ENCODE assay signal across 7 mouse cellular contexts in the genomic region with DNA sequence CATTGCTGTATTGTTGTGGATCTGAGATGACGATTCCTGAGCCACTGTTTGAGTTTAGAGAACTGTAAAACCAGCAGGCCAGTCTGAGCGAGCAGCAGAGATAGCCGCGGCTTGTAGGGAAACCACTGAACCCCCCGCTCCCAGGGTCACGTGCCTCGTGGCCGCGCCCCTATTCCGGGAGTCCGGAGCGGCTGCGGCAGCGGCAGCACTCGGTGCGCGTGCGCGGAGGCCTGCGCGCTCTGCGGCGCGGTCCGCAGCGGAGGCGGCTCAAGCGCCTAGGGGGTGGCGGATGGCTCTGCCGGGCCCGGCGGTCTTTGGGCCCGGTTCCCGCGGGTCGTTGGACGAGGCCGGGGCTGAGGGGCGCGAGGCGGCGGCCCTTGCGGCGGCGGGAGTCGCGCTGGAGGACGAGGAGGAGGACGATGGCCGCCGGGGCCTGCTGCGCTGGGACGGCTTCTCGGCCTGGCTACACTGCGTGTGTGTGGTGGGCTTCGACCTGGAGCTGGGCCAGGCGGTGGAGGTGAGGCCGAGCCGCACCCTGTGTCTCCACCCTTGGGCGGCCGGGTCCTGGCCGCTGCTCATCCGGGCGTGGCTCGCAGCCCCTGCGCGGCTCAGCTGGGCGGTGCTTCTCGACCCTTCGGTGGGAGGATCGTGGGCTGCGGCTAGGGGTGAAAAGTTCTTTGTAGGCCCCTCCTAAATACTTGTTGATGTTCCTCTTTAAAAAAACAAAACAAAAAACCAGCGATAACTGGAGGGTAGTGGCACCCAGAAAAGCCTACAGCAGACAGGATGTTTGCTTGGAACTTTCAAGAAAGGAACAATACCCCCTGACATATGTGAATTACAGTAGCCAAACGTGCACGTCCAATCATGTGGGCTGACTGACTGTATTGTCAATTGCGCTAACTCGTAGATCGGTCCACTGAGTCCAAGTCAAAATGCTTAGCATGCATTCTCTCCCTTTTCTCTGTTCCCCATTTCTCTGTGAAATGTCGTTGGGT. TPM values are rescaled to one million over a fixed set of nuclear protein-coding genes. Genes with fewer than 3 reads are reported as not detected.
DNase-seq lines count a peak whose midpoint lies in the region; ATAC-seq lines count a peak whose summit lies in the region.

No protein-coding gene starts in this region.

- H3K4me1 ChIP-seq in limb, embryonic 10.5 days, result peaks cover 12% of the 10 kb centered on the region
- peaks cover 17% of the 10 kb centered on the region for H3K4me1 ChIP-seq in midbrain, embryonic 13.5 days (replicated peaks)

- DNase-seq in adrenal gland, adult 8-10 months, result peak; percentile 85
- peak; percentile 84 for DNase-seq in embryo, embryonic 9.5 days (ENCODE audit: extremely low spot score)
- DNase-seq in kidney, adult 11 months, result peak; percentile 88
- peak; percentile 92 for DNase-seq in limb, embryonic 10.5 days (ENCODE audit: low spot score)
- peak; percentile 90 for DNase-seq in spleen, adult 12 weeks (ENCODE audit: low spot score)

- H3K27me3 ChIP-seq in limb, embryonic 10.5 days (ENCODE audit: low read depth, poor library complexity, severe bottlenecking), result no peaks in the 10 kb centered on the region
- no peaks in the 10 kb centered on the region for H3K27me3 ChIP-seq in midbrain, embryonic 13.5 days

- H3K4me3 ChIP-seq in limb, embryonic 10.5 days, result peak overlapping the region; percentile 85
- H3K4me3 ChIP-seq in midbrain, embryonic 13.5 days (replicated peaks), result peak overlapping the region; percentile 97

- peak overlapping the region; percentile 99 for H3K27ac ChIP-seq in limb, embryonic 10.5 days
- H3K27ac ChIP-seq in midbrain, embryonic 13.5 days, result peak overlapping the region; percentile 95

- peaks cover 13% of the 10 kb centered on the region for H3K36me3 ChIP-seq in limb, embryonic 10.5 days
- H3K36me3 ChIP-seq in midbrain, embryonic 13.5 days, result no peaks in the 10 kb centered on the region

- under 1% methylated on average over 79 of the region's 79 CpGs for WGBS in limb, embryonic 10.5 days
- under 1% methylated on average over 73 of the region's 79 CpGs for WGBS in midbrain, embryonic 13.5 days

- ATAC-seq in granulocyte monocyte progenitor cell, adult 5-6 weeks (replicated peaks; ENCODE audit: poor library complexity, severe bottlenecking), result peak; percentile 91
- ATAC-seq in midbrain, embryonic 13.5 days, result peak; percentile 97

- H3K9ac ChIP-seq in midbrain, embryonic 13.5 days (replicated peaks), result peak overlapping the region; percentile 100

- H3K9me3 ChIP-seq in limb, embryonic 10.5 days (replicated peaks), result no peaks in the 10 kb centered on the region
- no peaks in the 10 kb centered on the region for H3K9me3 ChIP-seq in midbrain, embryonic 13.5 days

- H3K4me2 ChIP-seq in midbrain, embryonic 13.5 days (replicated peaks), result peak overlapping the region; percentile 84

RNA-seq across cellular contexts. Expression of a gene that starts 6.0 kb away (rescaled TPM):
- total RNA-seq in adrenal gland, adult 8-10 months (2022), result 10 to 100 TPM; 31.6 to 44.2 (median 40.0) TPM
- total RNA-seq in granulocyte monocyte progenitor cell, adult 5-6 weeks (2014; fragmentation: Nextera tagmentation), result 18.5 and 19.7 TPM in 2 replicates
- 21.6 and 24.5 TPM in 2 replicates for total RNA-seq in granulocyte monocyte progenitor cell, adult 5-6 weeks (2017)
- polyA plus RNA-seq in limb, embryonic 10.5 days (2016; fragmentation: Nextera tagmentation; extraction: Ambion mirVana), result 32.9 and 33.2 TPM in 2 replicates
- polyA plus RNA-seq in midbrain, embryonic 13.5 days (2015; fragmentation: Nextera tagmentation; extraction: Ambion mirVana), result 19.7 and 21.8 TPM in 2 replicates

RNA-seq across cellular contexts. Expression of a gene that starts 44.9 kb away (rescaled TPM):
- total RNA-seq in adrenal gland, adult 8-10 months (2022), result 10 to 100 TPM; 71.2 to 93.9 (median 81.5) TPM
- total RNA-seq in granulocyte monocyte progenitor cell, adult 5-6 weeks (2014; fragmentation: Nextera tagmentation), result 42.7 and 66.3 TPM in 2 replicates
- total RNA-seq in granulocyte monocyte progenitor cell, adult 5-6 weeks (2017), result 66.5 and 78.6 TPM in 2 replicates
- 14.3 and 17.2 TPM in 2 replicates for polyA plus RNA-seq in limb, embryonic 10.5 days (2016; fragmentation: Nextera tagmentation; extraction: Ambion mirVana)
- polyA plus RNA-seq in midbrain, embryonic 13.5 days (2015; fragmentation: Nextera tagmentation; extraction: Ambion mirVana), result 12.5 and 14.6 TPM in 2 replicates

RNA-seq across cellular contexts. Expression of a gene that starts 58.2 kb away (rescaled TPM):
- total RNA-seq in adrenal gland, adult 8-10 months (2022), result 100 to 1,000 TPM; 158 to 182 (median 166) TPM
- 238 and 255 TPM in 2 replicates for total RNA-seq in granulocyte monocyte progenitor cell, adult 5-6 weeks (2014; fragmentation: Nextera tagmentation)
- 85.9 and 123 TPM in 2 replicates for total RNA-seq in granulocyte monocyte progenitor cell, adult 5-6 weeks (2017)
- 464 and 513 TPM in 2 replicates for polyA plus RNA-seq in limb, embryonic 10.5 days (2016; fragmentation: Nextera tagmentation; extraction: Ambion mirVana)
- polyA plus RNA-seq in midbrain, embryonic 13.5 days (2015; fragmentation: Nextera tagmentation; extraction: Ambion mirVana), result 579 and 596 TPM in 2 replicates

Comparison
In these comparisons a context has a peak if more than half of its experiments do, and no peak if none do; other contexts are left out.
1. Peak in every context shown above with its lines: DNase-seq, ATAC-seq, H3K4me3 ChIP-seq and H3K27ac ChIP-seq.